Mouse (Mus musculus) MEL (cell line): Measurements from ENCODE around the gene Ptgdr2.

ENCODE experiments used
- CTCF ChIP-seq, 3 experiments: IDR thresholded peaks in 2 of 3; conservative IDR thresholded peaks in 1 of 3; 2 replicates each; pipeline ENCODE4 v1.5.1; 2011 to 2012; ENCODE audit warnings: low read length in 3 of 3, low read depth in 2 of 3, mild to moderate bottlenecking in 2 of 3, improper control_type of control experiment in 1 of 3, inconsistent platforms in 1 of 3, mixed read lengths in 1 of 3, moderate library complexity in 1 of 3; ENCODE audit not compliant: control insufficient read depth in 1 of 3, insufficient read depth in 1 of 3, poor library complexity in 1 of 3, severe bottlenecking in 1 of 3
- E2F4 ChIP-seq: IDR thresholded peaks from 2 replicates; pipeline ENCODE4 v1.6.1; 2011; ENCODE audit warnings: low read depth, low read length, improper control_type of control experiment, borderline replicate concordance
- ELF1 ChIP-seq: IDR thresholded peaks from 2 replicates; pipeline ENCODE4 v1.6.1; 2014; ENCODE audit warnings: low read depth, mild to moderate bottlenecking, inconsistent platforms, low read length, improper control_type of control experiment, moderate library complexity
- EP300 ChIP-seq, 2 experiments: IDR thresholded peaks; 2 replicates each; pipeline ENCODE4 v1.6.1; 2011; ENCODE audit warnings: improper control_type of control experiment in 2 of 2, low read length in 2 of 2, low read depth in 1 of 2, mild to moderate bottlenecking in 1 of 2
- POLR2A ChIP-seq, 2 experiments: IDR thresholded peaks; 2 replicates each; pipeline ENCODE4 v1.6.1; 2011 to 2012; ENCODE audit warnings: low read length in 2 of 2, mild to moderate bottlenecking in 2 of 2, control low read depth in 1 of 2, improper control_type of control experiment in 1 of 2, low read depth in 1 of 2, moderate library complexity in 1 of 2; ENCODE audit not compliant: control insufficient read depth in 1 of 2, insufficient read depth in 1 of 2, poor library complexity in 1 of 2
- SMC3 ChIP-seq: IDR thresholded peaks from 2 replicates; pipeline ENCODE4 v1.6.1; 2011; ENCODE audit warnings: low read depth, low read length, improper control_type of control experiment
- TAL1 ChIP-seq: IDR thresholded peaks from 2 replicates; pipeline ENCODE4 v1.6.1; 2012; ENCODE audit warnings: mild to moderate bottlenecking, inconsistent platforms, low read length, moderate library complexity, mixed read lengths
- TBP ChIP-seq: IDR thresholded peaks from 2 replicates; pipeline ENCODE4 v1.8.0; 2011; ENCODE audit warnings: low read depth, low read length, improper control_type of control experiment
- USF1 ChIP-seq: IDR thresholded peaks from 2 replicates; pipeline ENCODE4 v1.6.1; 2014; ENCODE audit warnings: low read depth, mild to moderate bottlenecking, inconsistent platforms, low read length, improper control_type of control experiment, moderate library complexity
- ZC3H11A ChIP-seq: IDR thresholded peaks from 2 replicates; pipeline ENCODE4 v1.6.1; 2012; ENCODE audit warnings: low read depth, mild to moderate bottlenecking, inconsistent platforms, low read length, improper control_type of control experiment
- ZKSCAN1 ChIP-seq: IDR thresholded peaks from 2 replicates; pipeline ENCODE4 v1.6.1; 2012; ENCODE audit warnings: low read depth, mild to moderate bottlenecking, inconsistent platforms, low read length, improper control_type of control experiment, moderate library complexity
- ZMIZ1 ChIP-seq: IDR thresholded peaks from 2 replicates; pipeline ENCODE4 v1.6.1; 2012; ENCODE audit warnings: low read depth, mild to moderate bottlenecking, inconsistent platforms, low read length, improper control_type of control experiment, moderate library complexity

DNA sequence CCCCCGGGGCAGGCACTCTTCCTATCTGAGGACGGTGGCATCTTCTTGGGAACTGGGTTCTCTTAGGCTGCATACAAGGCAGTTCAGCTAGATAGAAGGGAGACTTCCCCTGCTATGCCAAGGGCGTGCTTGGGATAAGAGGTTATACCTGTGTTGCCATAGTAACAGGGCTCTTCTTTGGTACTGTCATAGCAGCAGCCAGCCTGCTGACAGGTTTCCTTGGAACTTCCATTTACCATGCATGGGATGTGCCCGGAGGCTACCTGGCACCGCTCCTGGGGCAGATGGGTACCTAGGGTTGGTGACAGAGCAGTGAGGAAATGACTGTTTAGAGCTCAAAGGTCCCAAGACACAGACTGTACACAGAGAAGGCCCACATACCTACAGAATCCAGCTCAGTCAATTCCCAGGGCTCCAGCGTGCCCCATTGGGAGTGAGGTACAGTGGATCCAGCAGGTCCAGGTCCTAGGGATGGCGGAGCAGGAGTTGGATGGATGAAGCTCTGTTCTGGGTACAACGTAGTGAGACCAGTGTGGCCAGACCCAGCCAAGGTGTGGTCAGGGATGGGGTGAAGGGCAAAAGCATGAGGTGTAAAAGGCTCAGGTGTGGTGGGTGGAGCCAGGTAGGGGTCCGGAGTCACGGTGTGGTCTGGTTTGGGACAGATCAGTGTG is 18.5 kb upstream of the Ptgdr2 start:
- TF ChIP-seq EP300 (IDR thresholded peaks at IDR 0.05; ENCODE audit: low read depth in 1 of 2, low read length in 2 of 2) (no peak), E2F4 (no peak), TBP (no peak), ZC3H11A (no peak), USF1 (no peak), ZKSCAN1 (no peak), TAL1 (no peak), CTCF (IDR thresholded peaks at IDR 0.05 in 2 of 3, conservative IDR thresholded peaks at IDR 0.05 in 1 of 3; ENCODE audit: control insufficient read depth in 1 of 3, insufficient read depth in 1 of 3, low read depth in 2 of 3, low read length in 3 of 3, poor library complexity in 1 of 3, severe bottlenecking in 1 of 3) (no peak), POLR2A (IDR thresholded peaks at IDR 0.05; ENCODE audit: control insufficient read depth in 1 of 2, insufficient read depth in 1 of 2, low read depth in 1 of 2, low read length in 2 of 2, poor library complexity in 1 of 2) (no peak), ELF1 (no peak), SMC3 (no peak), ZMIZ1 (no peak)
